Mouse (Mus musculus) brain, embryonic 14.5 days (tissue): ENCODE measurements around the gene Rgs7. TPM values are rescaled to one million over a fixed set of nuclear protein-coding genes. Genes with fewer than 3 reads are reported as not detected.

Experiments
- DNase-seq: peaks from one replicate; pipeline ENCODE4 v3.0.0-alpha.2; 2011; ENCODE audit warnings: low read depth
- CTCF ChIP-seq: fragments of 200-500 bp; IDR thresholded peaks from 2 replicates; pipeline ENCODE4 v1.5.1; 2012; ENCODE audit warnings: inconsistent platforms, mild to moderate bottlenecking, moderate library complexity, borderline replicate concordance; ENCODE audit not compliant: insufficient read depth, insufficient read length; ENCODE audit errors: extremely low read depth
- POLR2A ChIP-seq: fragments of 200-500 bp; IDR thresholded peaks from 2 replicates; pipeline ENCODE4 v1.6.1; 2012; ENCODE audit warnings: mild to moderate bottlenecking, inconsistent platforms, borderline replicate concordance; ENCODE audit not compliant: poor library complexity, insufficient read depth, insufficient read length, severe bottlenecking; ENCODE audit errors: extremely low read depth
- polyA plus RNA-seq: library from polyadenylated mRNA; depleted of rRNA; stranded (reverse); fragments of >200 nt; gene quantifications from 2 replicates; pipeline ENCODE4 v1.2.3, GENCODE M21; 2012; rRNA removed

Rgs7 gene
- polyA plus RNA-seq, 1 experiment, result 22.5 TPM

GRCm38 (mm10) chr1:175028716-175029204 is 463.5 kb downstream of the Rgs7 start:
- peak; percentile 43 for DNase-seq
- TF ChIP-seq POLR2A (no peak), CTCF (no peak)

- DNase-seq, result no peak
- no peak for TF ChIP-seq CTCF
- TF ChIP-seq POLR2A, result no peak
These were observed 464.0 kb downstream of the Rgs7 start for GRCm38 (mm10) chr1:175028267-175028666.

GRCm38 (mm10) chr1:175025781-175026309 is 466.5 kb downstream of the Rgs7 start:
- DNase-seq, result no peak
- TF ChIP-seq CTCF, result no peak
- no peak for TF ChIP-seq POLR2A

- TF ChIP-seq POLR2A (no peak), CTCF (no peak)
- DNase-seq, result no peak
These were observed 468.2 kb downstream of the Rgs7 start for GRCm38 (mm10) chr1:175024136-175024535.

Other genes with a start within 250 kb of the Rgs7 start
- 0.06 and 0.08 TPM in 2 replicates for gene Kmo, start 127.9 kb upstream of the Rgs7 start, polyA plus RNA-seq
- gene Fh1, start 133.1 kb upstream of the Rgs7 start, polyA plus RNA-seq, result 61.7 and 62.5 TPM in 2 replicates
- 3.5 and 4.5 TPM in 2 replicates for gene Opn3, start 200.3 kb upstream of the Rgs7 start, polyA plus RNA-seq
- 4.3 and 5.2 TPM in 2 replicates for gene Chml, start 200.4 kb upstream of the Rgs7 start, polyA plus RNA-seq
- 0.03 and 0.04 TPM in 2 replicates for gene Wdr64, start 206.1 kb upstream of the Rgs7 start, polyA plus RNA-seq